Mouse (Mus musculus): Measurements from ENCODE around the gene 4921539E11Rik. TPM values are rescaled to one million over a fixed set of nuclear protein-coding genes. Genes with fewer than 3 reads are reported as not detected.
A peak's percentile ranks its signal among the peaks of the same experiment; 100 is the strongest.

Gene 4921539E11Rik
- not detected for total RNA-seq (2021)
- long read RNA-seq, experiment 1, partial matches to known transcripts: 0 of 1 reads
- long read RNA-seq, experiment 1, other reads (novel, unspliced or antisense): 1 of 1 reads
- long read RNA-seq, experiment 2: 0 reads

GRCm38 (mm10) chr4:103290763-103291162 is at the start of gene 4921539E11Rik:
TSS of gene 4921539E11Rik (minus strand) at chr4:103290863.
- no peak for DNase-seq

GRCm38 (mm10) chr4:103335134-103335533 is 44.5 kb upstream of the 4921539E11Rik start:
- no peak for DNase-seq

- no peak for DNase-seq
Observed at GRCm38 (mm10) chr4:103329348-103329747, 38.7 kb upstream of the 4921539E11Rik start.

- peak; percentile 40 for DNase-seq
Observed at GRCm38 (mm10) chr4:103326994-103327393, 36.3 kb upstream of the 4921539E11Rik start.

GRCm38 (mm10) chr4:103324688-103325451 is 34.2 kb upstream of the 4921539E11Rik start:
- no peak for DNase-seq

- DNase-seq: no peak
Observed at GRCm38 (mm10) chr4:103321461-103321860, 30.8 kb upstream of the 4921539E11Rik start.

GRCm38 (mm10) chr4:103315861-103316260 is 25.2 kb upstream of the 4921539E11Rik start:
- no peak for DNase-seq

- DNase-seq: no peak
Observed at GRCm38 (mm10) chr4:103314526-103314910, 23.9 kb upstream of the 4921539E11Rik start.

- DNase-seq: peak; percentile 99
Observed at GRCm38 (mm10) chr4:103313587-103314525, 23.2 kb upstream of the 4921539E11Rik start, which contains the start of gene Oma1. TSS of gene Oma1 (plus strand) at chr4:103313812.

GRCm38 (mm10) chr4:103303851-103304250 is 13.2 kb upstream of the 4921539E11Rik start:
- no peak for DNase-seq

GRCm38 (mm10) chr4:103299342-103299741 is 8.7 kb upstream of the 4921539E11Rik start:
- peak; percentile 12 for DNase-seq

GRCm38 (mm10) chr4:103288342-103288741 is 2.3 kb downstream of the 4921539E11Rik start:
- no peak for DNase-seq

GRCm38 (mm10) chr4:103273021-103273420 is 17.6 kb downstream of the 4921539E11Rik start:
- DNase-seq: no peak

- no peak for DNase-seq
Observed at GRCm38 (mm10) chr4:103269336-103269735, 21.3 kb downstream of the 4921539E11Rik start.

- no peak for DNase-seq
Observed at GRCm38 (mm10) chr4:103265166-103265565, 25.5 kb downstream of the 4921539E11Rik start.

- no peak for DNase-seq
Observed at GRCm38 (mm10) chr4:103263812-103264396, 26.8 kb downstream of the 4921539E11Rik start.

GRCm38 (mm10) chr4:103263378-103263777 is 27.3 kb downstream of the 4921539E11Rik start:
- no peak for DNase-seq

GRCm38 (mm10) chr4:103258817-103259216 is 31.8 kb downstream of the 4921539E11Rik start:
- no peak for DNase-seq

GRCm38 (mm10) chr4:103253846-103254245 is 36.8 kb downstream of the 4921539E11Rik start:
- no peak for DNase-seq

GRCm38 (mm10) chr4:103249436-103250085 is 41.1 kb downstream of the 4921539E11Rik start:
- DNase-seq: no peak

GRCm38 (mm10) chr4:103247813-103248212 is 42.9 kb downstream of the 4921539E11Rik start:
- no peak for DNase-seq

- no peak for DNase-seq
Observed at GRCm38 (mm10) chr4:103247249-103247648, 43.4 kb downstream of the 4921539E11Rik start.

Measured in gastrocnemius, postnatal 10 days (tissue).